Mouse (Mus musculus) testis, adult 2 months (tissue): Measurements from ENCODE around the gene Myadml2.

Experiments used
- CTCF ChIP-seq: fragments of 200-500 bp; IDR thresholded peaks from 2 replicates; pipeline ENCODE4 v1.5.1; 2012; ENCODE audit warnings: low read depth, mild to moderate bottlenecking, inconsistent platforms, low read length, moderate library complexity; ENCODE audit not compliant: control insufficient read depth, insufficient read depth, insufficient replicate concordance
- POLR2A ChIP-seq: fragments of 200-500 bp; IDR thresholded peaks from 2 replicates; pipeline ENCODE4 v1.6.1; 2012; ENCODE audit warnings: low read depth, mild to moderate bottlenecking, inconsistent platforms, low read length, moderate library complexity; ENCODE audit not compliant: control insufficient read depth

- TF ChIP-seq POLR2A (no peak), CTCF (no peak)
Measured at GRCm38 (mm10) chr11:120686650-120687272, 38.8 kb upstream of the Myadml2 start.
